Mouse (Mus musculus) heart, adult 2 months (tissue): ENCODE results near the gene Slc50a1. TPM values are rescaled to one million over a fixed set of nuclear protein-coding genes. Genes with fewer than 3 reads are reported as not detected.

Experiments
- DNase-seq, 2 experiments: peaks; one replicate each; pipeline ENCODE4 v3.0.0; 2021
- H3K27ac ChIP-seq: fragments of 200-600 bp; 2 replicates; pipeline ENCODE4 v1.8.1; 2022
- H3K27me3 ChIP-seq: fragments of 200-500 bp; 2 replicates; pipeline ENCODE4 v1.6.1; 2012; ENCODE audit warnings: mild to moderate bottlenecking, low read length, inconsistent platforms, mixed read lengths; ENCODE audit not compliant: control insufficient read depth, insufficient read depth
- H3K36me3 ChIP-seq: fragments of 200-500 bp; 2 replicates; pipeline ENCODE4 v1.6.1; 2012; ENCODE audit warnings: low read length, inconsistent platforms; ENCODE audit not compliant: control insufficient read depth, insufficient read depth
- H3K4me1 ChIP-seq: fragments of 200-500 bp; 2 replicates; pipeline ENCODE4 v1.6.1; 2011; ENCODE audit warnings: low read length; ENCODE audit not compliant: control insufficient read depth, insufficient read depth
- H3K4me3 ChIP-seq: fragments of 200-600 bp; 2 replicates; pipeline ENCODE4 v1.8.1; 2022
- H3K79me2 ChIP-seq: fragments of 200-500 bp; replicated peaks from 2 replicates; pipeline ENCODE4 v1.6.1; 2012; ENCODE audit warnings: mild to moderate bottlenecking, inconsistent platforms, low read length, moderate library complexity, mixed read lengths; ENCODE audit not compliant: control insufficient read depth, insufficient read depth
- H3K9ac ChIP-seq: fragments of 200-500 bp; 2 replicates; pipeline ENCODE4 v1.6.1; 2012; ENCODE audit warnings: low read depth, mild to moderate bottlenecking, control low read depth, inconsistent platforms, low read length, mixed read lengths
- CTCF ChIP-seq: fragments of 200-600 bp; IDR thresholded peaks from 2 replicates; pipeline ENCODE4 v1.8.1; 2022; ENCODE audit warnings: antibody characterized with exemption, mild to moderate bottlenecking, moderate library complexity
- EP300 ChIP-seq: fragments of 200-500 bp; IDR thresholded peaks from 2 replicates; pipeline ENCODE4 v1.6.1; 2011; ENCODE audit warnings: low read depth, low read length, control low read depth; ENCODE audit not compliant: insufficient read depth
- POLR2A ChIP-seq: fragments of 200-500 bp; IDR thresholded peaks from 2 replicates; pipeline ENCODE4 v1.6.1; 2011; ENCODE audit warnings: mild to moderate bottlenecking, low read depth, low read length, control low read depth; ENCODE audit not compliant: insufficient read depth
- WGBS: fragments of 180-500 bp; shearing (Covaris S2); methylation state at CpG from one replicate; pipeline ENCODE4 v1.1.7; 2018; 5-methylcytosine and 5-hydroxymethylcytosine counted together
- intact Hi-C: fragments of 180-260 bp; cut with DNase I; formaldehyde crosslinking; loops from one replicate; pipeline ENCODE4 v1.15.1; 2025
- polyA plus RNA-seq: library from polyadenylated mRNA; depleted of rRNA; stranded (reverse); fragments of >200 nt; gene quantifications from 2 replicates; pipeline ENCODE4 v1.2.3, GENCODE M21; 2012
- total RNA-seq, 2 experiments: library from RNA; stranded (reverse); gene quantifications; 2 replicates each; pipeline ENCODE4 v1.2.3; 2021

Slc50a1 gene
- total and polyA plus RNA-seq, 3 experiments = 17.3 to 105 (median 23.3) TPM

DNA sequence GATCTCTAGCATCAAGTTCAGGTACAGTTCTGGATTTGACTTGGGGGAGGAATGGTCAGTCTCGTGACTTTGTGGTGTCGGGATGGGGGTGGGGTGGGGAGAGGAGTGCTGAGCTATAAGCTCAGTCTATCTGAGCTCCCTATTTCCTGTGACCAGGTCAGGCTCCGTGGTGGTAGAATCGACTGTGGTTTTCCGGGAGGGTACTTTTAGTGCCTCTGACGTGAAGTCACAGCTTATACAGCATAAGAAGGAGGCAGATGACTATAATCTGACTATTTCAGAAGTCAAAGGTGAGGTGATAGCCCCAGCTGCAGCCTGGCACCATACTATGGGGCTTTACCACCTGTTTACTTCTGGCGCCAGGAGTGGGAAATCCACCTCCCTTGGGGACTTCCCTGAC is 39.0 kb downstream of the Slc50a1 start:
- DNase-seq = no peak
- peaks cover 1% of the 10 kb centered on the region; the same call in 1 of the 2 replicates for H3K4me1 ChIP-seq
- H3K27me3 ChIP-seq = no peaks in the 10 kb centered on the region
- H3K36me3 ChIP-seq = no peaks in the 10 kb centered on the region
- no peak overlapping the region for H3K27ac ChIP-seq
- TF ChIP-seq EP300 (no peak), POLR2A (no peak), CTCF (no peak)
- WGBS = 46% methylated on average over 7 of the region's 7 CpGs
- no peaks in the 10 kb centered on the region for H3K79me2 ChIP-seq
- no peak overlapping the region for H3K4me3 ChIP-seq
- intact Hi-C loops = no loop called here
- no peak overlapping the region for H3K9ac ChIP-seq

DNA sequence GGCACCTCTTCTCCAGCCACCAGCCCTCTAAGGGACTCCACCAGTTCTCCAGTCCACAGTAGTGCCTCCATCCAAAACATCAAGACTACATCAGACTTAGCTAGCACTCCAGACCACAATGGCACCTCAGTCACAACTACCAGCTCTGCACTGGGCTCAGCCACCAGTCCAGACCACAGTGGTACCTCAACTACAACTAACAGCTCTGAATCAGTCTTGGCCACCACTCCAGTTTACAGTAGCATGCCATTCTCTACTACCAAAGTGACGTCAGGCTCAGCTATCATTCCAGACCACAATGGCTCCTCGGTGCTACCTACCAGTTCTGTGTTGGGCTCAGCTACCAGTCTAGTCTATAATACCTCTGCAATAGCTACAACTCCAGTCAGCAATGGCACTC is 39.8 kb downstream of the Slc50a1 start:
- H3K36me3 ChIP-seq = no peaks in the 10 kb centered on the region
- TF ChIP-seq EP300 (no peak), POLR2A (no peak)
- intact Hi-C loops = no loop called here
- no peak overlapping the region for H3K9ac ChIP-seq
- H3K4me1 ChIP-seq = peaks cover 1% of the 10 kb centered on the region; the same call in 1 of the 2 replicates
- no peaks in the 10 kb centered on the region for H3K79me2 ChIP-seq
- no peak overlapping the region for H3K27ac ChIP-seq
- no peak for DNase-seq
- no peak overlapping the region for H3K4me3 ChIP-seq
- no peaks in the 10 kb centered on the region for H3K27me3 ChIP-seq
- WGBS = 85% methylated on average over 2 of the region's 2 CpGs

DNA sequence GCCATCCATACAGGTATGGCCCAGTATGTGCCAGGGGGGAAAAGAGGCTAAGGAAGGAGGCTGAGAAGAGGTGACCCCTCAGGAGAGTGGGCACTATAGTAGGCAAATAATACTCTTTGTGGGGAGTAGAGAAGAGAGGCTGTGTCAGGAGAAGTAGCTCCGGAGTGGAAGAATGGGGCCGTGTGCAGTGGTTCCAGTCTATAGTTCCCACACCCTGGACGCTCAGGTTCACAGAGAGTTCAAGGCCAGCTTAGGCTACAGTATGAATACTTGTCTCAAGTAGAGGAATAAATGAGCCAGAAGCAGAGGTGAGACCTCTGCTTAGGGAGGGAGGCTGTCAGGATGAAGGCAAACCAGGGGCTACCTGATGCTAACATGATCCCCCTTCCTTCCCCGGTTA is 41.1 kb downstream of the Slc50a1 start:
- Histone ChIP-seq H3K27me3 (no peaks in the 10 kb centered on the region), H3K4me1 (peaks cover 1% of the 10 kb centered on the region; the same call in 1 of the 2 replicates), H3K9ac (no peak overlapping the region), H3K36me3 (no peaks in the 10 kb centered on the region), H3K79me2 (no peaks in the 10 kb centered on the region), H3K4me3 (no peak overlapping the region), H3K27ac (no peak overlapping the region)
- TF ChIP-seq POLR2A (no peak), EP300 (no peak), CTCF (no peak)
- 74% methylated on average over 4 of the region's 4 CpGs for WGBS
- no peak for DNase-seq
- intact Hi-C loops = no loop called here

DNA sequence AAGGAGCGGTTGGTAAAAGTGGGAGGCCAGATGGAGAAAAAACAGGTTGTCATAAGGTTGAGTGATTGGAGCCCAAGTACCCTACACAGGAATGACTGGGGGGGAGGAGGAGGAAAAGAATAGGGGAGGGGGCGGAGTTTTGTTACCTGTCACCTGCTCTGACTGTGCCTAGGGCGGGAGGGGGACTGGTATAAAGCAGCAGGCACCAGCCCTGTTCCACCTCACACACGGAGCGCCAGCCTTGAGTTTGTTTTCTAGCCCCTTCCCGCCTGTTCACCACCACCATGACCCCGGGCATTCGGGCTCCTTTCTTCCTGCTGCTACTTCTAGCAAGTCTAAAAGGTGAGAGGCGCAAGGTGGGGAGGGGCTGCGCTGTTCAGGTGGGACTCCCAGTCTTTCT is 41.5 kb downstream of the Slc50a1 start, which contains the start of gene Muc1:
TSS of gene Muc1 (plus strand) at position 222 of the 400 bp plus-strand sequence.
- H3K4me1 ChIP-seq = peaks cover 1% of the 10 kb centered on the region; the same call in 1 of the 2 replicates
- no peaks in the 10 kb centered on the region for H3K36me3 ChIP-seq
- intact Hi-C loops = no loop called here
- TF ChIP-seq EP300 (no peak), CTCF (no peak), POLR2A (no peak)
- peak within 1 kb of the TSS; percentile 71 for H3K9ac ChIP-seq
- H3K27ac ChIP-seq = peak within 1 kb of the TSS; percentile 87
- H3K79me2 ChIP-seq = no peaks in the 10 kb centered on the region
- 46% methylated on average over 10 of the region's 10 CpGs for WGBS
- peak within 1 kb of the TSS; percentile 65 for H3K4me3 ChIP-seq
- no peak for DNase-seq
- H3K27me3 ChIP-seq = no peaks in the 10 kb centered on the region

DNA sequence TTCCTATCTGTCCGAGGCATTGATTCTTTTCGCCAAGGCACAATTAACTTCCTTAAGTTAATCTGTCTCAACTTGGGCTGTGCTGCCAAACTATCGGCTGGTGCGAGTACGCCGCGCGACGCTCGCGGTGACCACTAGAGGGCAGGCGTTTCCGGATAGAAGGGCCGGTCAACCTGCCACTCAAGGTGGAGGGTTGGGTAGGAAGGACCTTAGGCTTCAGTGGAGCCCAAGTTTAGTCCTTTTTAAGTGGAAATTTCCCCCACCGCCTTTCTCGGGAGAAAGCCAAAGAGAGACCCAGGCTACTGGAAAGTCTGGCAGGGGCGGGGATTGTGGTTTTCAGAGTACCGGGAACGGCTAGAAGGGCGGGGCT is 42.2 kb downstream of the Slc50a1 start:
- TF ChIP-seq EP300 = no peak
- TF ChIP-seq CTCF = peak; percentile 98
- peak; percentile 63; the same call in 1 of the 2 replicates for TF ChIP-seq POLR2A
- intact Hi-C loops = no loop called here
- Histone ChIP-seq H3K27me3 (no peaks in the 10 kb centered on the region), H3K9ac (peak overlapping the region; percentile 71), H3K4me3 (peak overlapping the region; percentile 65), H3K4me1 (no peaks in the 10 kb centered on the region; the same call in 1 of the 2 replicates), H3K79me2 (no peaks in the 10 kb centered on the region), H3K36me3 (no peaks in the 10 kb centered on the region), H3K27ac (peak overlapping the region; percentile 87)
- DNase-seq = peak; percentile 89 to 93
- WGBS = under 1% methylated on average over 20 of the region's 20 CpGs

DNA sequence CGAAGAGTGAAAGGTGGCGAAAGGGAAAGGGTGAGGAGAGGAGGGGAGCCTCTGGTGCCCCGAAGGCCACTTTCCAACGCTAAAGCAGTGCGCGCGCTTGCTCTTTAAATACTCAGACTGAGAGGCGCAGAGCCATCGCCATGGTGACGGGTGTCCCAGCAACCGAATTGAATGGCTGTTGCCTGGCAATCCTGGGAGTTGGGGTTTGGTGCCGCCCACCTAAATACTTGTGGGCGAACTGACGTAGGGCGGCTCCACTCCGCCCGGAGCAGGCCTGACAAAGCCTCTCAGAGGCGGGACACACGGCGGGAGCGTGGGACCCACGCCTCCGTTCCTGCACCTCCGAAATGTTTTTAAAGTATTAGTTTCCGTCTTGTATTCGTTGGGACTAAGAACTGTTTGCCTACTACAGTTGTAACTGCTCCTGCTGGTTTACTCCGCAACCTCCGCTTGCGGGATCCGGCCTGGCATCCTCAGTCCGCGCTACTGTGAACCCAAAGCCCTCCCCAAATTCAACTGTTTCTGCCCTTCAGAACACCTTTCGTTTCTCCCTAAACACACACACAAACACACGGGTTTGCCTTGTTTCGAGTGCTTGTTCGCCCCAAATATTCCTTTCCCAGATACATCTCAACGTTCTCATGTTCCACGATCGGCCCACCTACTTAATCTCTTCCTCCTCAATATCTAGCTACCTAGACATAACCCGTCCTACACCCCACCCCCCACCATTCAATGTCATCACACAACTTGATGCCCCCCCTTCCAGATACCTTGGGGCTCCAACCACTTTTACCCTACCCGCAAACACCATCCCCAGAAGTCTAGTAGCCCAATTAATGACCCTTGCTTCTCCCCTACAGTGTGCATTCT is 42.8 kb downstream of the Slc50a1 start:
- peak overlapping the region; percentile 87 for H3K27ac ChIP-seq
- no peaks in the 10 kb centered on the region for H3K36me3 ChIP-seq
- H3K27me3 ChIP-seq = no peaks in the 10 kb centered on the region
- WGBS = 10% methylated on average over 41 of the region's 41 CpGs
- H3K79me2 ChIP-seq = no peaks in the 10 kb centered on the region
- H3K4me3 ChIP-seq = peak overlapping the region; percentile 65
- intact Hi-C loops = no loop called here
- H3K9ac ChIP-seq = peak overlapping the region; percentile 17
- DNase-seq = peak; percentile 82 to 87
- TF ChIP-seq EP300 (no peak), POLR2A (peak; percentile 61), CTCF (no peak)
- no peaks in the 10 kb centered on the region; the same call in 1 of the 2 replicates for H3K4me1 ChIP-seq
